Mouse (Mus musculus) adrenal gland, postnatal 25 days (tissue): ENCODE data around the gene Dtnbp1. TPM values are rescaled to one million over a fixed set of nuclear protein-coding genes. Genes with fewer than 3 reads are reported as not detected.

Experiments used
- DNase-seq: peaks from one replicate; pipeline ENCODE4 v3.0.0; 2021; ENCODE audit warnings: mixed read lengths
- total RNA-seq: library from RNA; stranded (reverse); gene quantifications from 2 replicates; pipeline ENCODE4 v1.2.3, GENCODE M21; 2021

Gene Dtnbp1
- total RNA-seq, 1 experiment from 2014 or later: 41.4 TPM

DNA sequence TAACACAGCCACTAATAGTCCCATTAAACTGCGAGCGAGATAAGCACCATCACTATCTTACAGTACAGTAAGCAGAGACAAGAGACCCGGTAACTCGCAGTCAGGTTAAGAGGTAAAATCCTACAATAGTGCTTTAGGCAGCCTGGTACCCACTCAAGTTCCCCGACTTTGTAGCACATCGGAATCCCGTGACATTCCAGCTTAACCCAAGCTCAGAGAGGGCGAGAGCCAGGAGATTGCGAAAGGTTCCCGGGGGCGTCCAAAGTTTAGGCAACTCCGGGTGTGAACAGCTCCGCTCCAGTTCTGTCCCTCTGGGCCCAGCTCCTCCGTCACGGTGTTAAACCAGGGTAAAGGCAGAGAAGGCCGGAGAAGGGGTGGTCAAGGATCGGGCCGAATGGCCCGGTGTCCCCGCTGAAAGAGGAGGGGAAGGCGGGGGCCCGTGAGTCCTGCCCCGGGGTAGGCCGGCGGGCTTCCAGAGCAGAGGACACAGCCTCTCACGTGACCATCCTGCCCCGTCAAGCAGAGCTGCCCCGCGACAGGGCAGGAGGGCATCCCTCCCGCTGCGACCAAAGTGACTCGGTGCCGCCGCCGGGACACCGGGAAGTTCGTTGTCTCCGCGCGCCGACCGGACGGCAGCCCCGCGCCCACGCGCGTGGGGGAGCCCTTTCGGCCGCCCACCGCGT lies 578 bp downstream of the Dtnbp1 start:
- peak; percentile 70 for DNase-seq

DNA sequence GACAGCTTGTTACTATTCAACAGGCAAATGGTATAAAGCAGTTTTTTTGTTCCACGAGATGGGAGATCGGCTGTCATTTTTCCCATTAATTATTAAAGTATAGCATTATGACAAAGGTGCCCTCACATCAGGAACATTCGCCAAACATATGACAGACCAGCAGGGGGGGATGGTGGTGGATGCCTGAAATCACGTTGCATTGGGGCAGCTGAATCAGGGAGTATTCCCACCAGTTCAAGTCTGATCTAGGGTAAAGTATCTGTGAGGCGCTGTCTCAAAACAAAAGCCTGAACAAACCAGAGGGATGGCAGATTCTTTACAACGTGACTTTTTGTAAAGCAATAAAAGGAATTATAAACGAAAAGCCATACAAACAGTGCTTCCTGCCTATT lies 1.1 kb downstream of the Dtnbp1 start:
- DNase-seq: no peak

DNA sequence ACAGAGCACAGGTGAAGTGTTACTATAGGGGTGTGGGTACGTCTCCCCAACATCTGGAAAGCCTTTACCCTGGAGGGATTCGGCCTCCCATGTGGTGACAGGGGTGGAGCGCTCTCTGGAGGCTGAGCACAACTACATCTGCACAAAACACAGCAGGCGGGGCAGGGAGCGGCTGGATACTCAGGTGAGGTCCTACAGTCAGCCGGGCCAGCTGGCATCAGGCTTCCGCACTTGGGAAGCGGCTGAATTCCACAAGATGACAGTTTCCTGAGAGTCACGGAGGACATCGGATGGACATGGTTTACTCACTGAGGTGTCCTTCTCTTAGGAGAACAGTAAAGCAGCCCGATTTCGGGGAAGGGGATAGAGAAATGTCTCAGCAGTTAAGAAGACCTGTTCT lies 2.7 kb downstream of the Dtnbp1 start:
- no peak for DNase-seq

DNA sequence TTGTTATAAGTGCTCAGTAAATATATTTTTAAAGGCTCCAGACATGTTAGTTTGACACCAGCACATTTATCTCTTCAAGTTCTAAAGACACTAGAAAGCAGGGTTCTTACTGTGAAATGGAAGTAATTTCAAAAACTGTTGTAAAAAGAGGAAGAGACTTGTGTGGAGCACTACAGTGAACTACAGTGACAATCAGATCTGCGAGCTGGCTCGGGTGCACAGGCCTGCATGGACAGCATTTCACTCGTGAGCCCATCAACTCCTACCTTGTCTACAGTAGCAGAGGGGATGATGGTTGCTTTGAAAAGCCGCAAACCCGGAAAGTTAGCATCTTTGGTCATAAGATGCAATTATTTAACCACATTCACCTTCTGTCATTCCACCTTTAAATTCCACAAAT lies 5.6 kb downstream of the Dtnbp1 start:
- no peak for DNase-seq

DNA sequence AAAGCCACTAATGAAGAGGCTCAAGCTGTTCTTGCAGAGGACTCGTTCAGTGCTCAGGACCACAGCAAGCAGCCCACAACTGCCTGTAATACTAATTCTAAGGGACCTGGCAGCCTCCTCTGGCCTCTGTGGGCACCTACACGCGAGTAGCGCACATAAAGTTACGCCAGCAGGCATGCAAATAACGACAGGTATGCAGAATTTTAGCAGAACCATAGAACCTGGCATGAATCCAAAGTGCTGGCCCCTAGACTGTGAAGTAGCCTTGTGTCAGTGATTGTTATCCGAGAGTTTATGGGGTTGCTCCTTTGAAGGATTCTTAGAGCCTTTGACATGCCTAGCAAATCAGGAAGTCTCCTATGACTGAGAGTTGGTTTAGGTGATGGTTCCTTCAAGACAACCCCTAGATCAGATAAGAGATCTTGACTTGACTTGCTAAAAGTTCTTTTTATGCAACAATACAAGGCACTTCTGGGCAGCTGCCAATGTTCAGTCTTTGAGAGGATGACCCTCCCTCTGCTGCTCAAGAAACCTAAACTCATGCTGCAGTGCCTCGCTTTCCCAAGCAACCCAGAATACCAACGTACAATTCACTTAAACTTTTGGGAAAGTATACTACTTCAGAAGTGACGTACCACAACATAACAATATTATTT lies 9.3 kb downstream of the Dtnbp1 start:
- DNase-seq: no peak

DNA sequence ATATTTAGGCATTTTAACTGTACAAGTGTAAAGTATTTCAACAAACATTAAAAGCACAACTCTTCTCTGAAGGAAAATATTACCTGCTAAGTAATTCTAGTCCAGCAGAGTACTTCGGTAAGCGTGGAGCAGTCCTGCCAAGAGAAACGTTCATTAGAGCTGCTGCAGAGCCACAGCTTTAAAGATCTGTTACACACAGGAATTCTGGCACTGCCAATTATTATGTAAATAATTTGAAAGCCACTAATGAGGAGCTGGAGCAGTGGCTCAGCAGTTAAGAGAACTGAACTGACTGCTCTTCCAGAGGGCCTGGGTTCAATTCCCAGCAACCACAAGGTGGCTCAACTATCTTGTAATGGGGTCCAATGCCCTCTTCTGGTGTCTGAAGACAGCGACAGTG lies 10.0 kb downstream of the Dtnbp1 start:
- no peak for DNase-seq

DNA sequence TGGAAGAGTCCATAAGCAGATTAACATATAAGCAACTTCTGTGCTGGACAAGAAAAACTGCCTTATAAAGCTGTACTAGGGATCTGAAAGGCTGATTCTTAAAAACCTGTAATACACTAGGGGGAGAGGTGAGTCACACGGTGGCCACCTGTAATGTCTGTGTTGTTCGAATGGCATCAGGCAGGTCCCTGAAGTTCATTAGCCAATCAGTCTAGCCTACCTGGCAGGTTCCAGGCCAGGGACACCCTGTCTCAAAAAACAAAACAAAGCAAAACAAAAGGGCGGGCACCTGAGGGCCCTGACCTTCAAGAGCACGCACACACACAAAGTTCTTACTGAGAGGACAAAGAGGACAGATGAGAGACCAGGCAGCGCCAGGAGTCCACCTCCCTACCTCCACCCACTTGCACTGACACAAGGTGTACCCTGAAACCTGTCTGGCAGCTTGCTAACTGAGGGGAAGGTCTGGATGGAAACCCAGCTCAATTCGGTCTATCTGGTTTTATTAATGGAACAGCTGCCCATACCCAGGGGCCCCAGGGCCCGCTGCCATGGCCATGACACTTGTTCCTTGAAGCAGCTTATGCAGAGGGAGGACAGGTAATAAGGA lies 11.8 kb downstream of the Dtnbp1 start:
- DNase-seq: no peak

DNA sequence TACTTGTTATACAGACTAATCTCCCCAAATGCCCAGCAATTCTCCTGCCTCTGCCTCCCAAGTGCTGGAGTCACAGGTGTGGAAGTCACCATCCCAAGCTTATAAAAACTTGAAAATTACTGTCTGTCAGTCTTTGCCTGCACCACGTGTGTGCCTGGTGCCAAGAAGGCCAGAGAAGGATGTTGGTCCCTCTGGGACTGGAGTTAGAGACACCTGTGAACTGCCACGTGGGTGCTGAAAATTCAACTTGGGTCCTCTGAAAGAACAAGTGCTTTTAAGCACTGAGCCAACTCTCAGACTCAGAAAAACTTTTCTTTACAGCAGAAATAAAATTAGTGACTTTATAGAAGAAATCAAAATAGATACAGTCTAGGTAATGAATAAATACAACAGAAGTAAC lies 15.6 kb downstream of the Dtnbp1 start:
- DNase-seq: no peak

DNA sequence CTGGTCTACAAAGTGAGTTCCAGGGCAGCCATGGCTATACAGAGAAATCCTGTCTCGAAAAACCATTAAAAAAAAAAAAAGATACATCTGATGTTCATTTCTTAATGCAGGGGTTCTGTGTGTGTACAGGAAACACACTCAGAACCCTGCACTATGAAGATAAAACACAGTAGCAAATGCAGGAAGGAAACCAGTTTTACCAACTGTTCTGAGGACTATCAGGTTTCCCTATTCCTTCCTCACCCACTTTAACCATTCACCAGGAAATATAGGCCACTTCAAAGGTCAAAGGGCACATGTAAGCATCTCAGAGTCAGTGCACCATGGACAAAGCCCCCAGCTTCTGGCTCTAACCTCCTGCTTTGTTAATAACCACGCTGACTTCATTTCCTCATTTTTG lies 16.6 kb downstream of the Dtnbp1 start:
- DNase-seq: no peak

DNA sequence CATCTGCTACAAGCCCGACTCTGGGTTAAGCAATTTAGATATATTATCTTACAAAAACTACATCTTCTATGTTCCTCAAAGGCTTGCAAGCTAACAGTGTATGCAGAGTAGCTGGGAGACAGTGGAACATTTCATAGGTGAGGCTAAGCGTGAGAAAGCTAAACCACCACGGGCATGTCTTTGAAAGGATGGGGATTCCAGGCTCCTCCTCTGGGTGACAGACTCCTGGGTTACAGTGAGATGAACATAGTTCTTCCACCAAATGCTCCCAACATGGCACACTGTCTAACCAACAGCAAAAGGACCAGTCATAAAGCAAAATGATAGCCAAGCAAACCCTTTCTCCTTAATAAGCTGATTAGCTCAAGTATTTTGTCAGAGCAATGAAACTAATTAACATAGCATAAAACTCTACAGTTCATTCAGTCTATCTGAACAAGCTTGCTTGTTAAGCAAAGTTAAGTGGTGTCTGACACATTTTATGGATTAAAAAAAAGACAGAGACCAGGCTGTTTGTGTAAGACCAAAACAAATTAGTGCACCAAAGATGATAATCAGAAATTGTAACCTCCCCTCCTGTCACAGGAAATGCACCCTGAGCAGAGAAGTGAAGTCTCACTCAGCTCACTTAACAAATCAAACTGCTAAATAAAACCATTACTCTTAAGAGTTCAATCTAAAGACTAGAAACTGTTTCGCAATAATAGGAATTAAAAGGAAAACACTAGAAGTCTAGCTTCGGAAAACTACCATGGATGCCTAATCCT lies 18.1 kb downstream of the Dtnbp1 start:
- no peak for DNase-seq

DNA sequence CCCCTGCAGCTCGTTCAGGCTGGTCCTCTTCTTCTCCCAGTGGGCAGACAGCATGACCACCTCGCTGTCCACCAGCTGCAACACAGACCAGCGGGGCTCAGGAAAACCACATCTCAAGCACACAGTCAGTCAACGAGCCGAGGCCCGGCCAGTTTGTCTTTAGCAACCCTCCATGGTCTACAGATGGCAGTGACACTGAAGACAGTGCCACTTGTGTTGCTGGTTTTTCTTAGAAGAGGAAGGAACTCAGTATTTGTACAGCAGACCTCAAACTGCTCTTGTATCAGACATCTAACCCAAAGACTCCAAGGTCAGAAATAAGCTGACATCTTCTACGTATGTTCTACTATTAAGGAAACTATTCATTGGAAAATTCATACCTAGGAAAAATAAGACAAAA lies 19.1 kb downstream of the Dtnbp1 start:
- no peak for DNase-seq

DNA sequence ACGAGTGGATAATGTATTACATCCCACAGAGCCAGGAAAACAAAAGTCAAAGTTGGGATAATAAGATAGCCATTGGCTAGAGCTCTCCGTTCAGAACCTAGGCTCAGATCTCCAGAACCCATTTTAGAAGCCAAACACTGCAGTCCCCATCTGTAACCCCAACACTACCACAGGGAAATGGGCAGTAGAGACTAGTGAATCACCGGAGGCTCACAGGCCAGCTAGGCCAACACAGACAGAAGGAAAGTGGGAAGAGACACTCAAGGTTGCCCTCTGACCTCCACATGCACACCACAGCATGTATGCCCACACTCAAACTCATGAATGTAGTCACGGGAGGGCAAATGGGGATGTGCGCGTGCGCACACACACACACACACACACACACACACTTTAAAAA lies 22.5 kb downstream of the Dtnbp1 start:
- DNase-seq: no peak

DNA sequence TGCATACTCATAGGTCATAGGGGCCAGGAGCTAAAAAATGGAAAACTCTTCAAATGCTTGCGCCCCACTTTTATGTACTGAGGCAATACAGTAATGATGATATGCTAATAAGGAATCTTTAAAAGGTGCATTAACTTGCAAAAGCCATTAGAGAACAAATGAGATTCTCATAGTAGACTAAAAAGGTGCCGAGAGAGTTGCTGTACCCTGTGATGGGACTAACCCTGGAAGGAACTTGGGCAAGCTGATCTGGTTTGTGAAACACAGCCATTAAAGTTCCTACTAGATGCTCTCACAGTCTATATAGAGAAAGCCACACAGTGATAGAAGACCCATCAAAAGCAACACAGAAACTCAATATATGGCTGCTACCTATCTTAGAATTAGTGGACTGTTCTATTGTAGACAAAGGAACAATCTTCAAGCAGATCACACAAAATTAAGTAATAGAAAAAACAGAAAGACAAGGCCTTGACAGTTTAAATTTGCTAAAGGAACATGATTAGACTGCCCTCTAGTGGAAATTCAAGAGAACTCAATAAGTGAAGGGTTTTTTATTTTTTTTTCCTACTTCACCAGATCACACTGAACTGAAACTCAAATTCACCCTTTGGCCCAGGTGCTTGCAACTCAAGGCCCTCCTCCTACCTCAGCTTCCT lies 24.3 kb downstream of the Dtnbp1 start:
- no peak for DNase-seq

DNA sequence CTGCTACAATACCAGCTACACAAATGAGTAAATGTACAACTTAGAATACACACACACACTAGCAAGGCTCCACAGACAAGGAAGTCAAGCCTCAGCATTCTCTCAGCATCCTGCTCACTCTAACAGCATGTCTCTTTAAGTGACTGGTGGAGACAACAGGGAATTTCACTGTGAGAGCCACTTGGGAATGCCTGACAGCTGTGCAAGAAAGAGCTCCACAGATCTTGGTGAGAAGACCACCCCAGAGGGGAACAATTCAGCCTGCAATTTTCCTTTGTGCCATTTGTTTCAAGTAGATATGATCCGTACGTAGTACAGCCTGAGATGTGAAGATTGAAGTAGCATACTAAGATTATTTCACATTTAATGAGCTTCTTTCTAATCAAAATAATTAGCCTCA lies 24.9 kb downstream of the Dtnbp1 start:
- DNase-seq: no peak

DNA sequence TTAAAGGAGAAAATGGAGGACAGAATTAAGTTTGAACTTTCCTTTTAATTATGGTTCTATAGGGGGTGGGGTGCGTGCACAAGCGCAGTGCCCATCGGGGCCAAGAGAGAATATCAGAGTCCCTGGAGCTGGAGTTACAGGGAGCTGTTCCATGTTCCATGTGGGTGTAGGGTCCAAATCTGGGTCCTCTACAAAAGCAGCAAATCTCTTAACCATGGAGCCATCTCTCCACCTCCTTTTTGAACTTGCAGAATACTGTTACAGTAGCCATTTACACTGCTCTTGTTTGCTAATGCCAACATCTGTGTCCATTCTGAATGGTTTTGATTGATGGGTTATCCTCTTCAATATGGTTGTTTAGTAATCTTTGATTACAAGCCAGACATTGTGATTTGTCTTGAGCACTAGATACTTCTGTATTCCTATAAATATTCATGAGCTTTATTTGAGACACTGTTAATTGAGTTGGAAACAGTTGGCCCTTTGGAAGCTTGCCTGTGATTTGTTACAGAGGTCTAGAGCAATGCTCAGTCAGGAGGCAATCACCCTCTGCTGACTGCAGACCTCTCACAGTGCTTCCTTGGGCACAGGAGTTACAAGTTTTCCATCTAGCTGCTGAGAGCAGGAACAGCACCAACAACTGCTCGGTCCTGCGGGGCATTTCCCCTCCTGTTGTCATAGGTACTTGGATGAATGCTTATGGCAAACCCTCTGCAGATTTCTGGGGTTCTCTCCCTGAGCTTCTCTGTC lies 41.2 kb downstream of the Dtnbp1 start:
- no peak for DNase-seq

DNA sequence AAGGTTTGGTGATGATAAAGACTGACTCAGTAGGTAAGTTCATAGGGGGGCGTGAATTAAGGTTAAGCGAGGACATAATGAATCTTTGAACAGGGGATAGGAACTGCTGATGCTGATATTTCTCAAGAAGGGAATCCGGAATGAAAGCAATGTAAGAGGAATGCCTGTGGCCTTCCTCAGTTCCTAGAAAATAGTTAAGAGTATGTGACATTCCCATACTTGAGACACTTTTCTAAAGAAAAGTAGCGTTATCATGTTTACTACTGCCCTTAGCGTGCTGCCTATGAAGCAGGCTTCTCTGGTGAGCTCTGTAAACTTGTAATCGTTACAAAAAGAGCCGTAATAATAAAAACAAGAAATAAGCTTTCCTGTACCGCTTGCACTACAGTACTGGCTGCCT lies 44.9 kb downstream of the Dtnbp1 start:
- DNase-seq: no peak

DNA sequence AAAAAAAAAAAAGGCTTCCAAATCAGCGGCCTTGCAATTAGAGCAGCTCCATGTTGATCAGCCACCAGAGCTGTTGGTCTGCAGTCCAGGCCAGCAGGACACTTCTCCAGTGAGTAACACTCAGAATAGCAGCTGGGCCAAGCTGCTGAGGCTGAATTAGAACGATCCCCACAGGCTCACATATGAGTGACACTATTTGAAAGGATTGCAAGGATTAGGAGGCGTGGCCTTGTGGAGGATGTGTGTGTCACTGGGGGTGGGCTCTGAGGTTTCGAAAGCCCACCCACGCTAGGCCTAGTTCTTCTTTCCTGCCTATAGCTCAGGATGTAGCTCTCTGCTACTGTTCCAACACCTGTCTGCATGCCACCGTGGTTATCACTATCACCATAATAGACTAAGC lies 46.2 kb downstream of the Dtnbp1 start:
- DNase-seq: no peak

DNA sequence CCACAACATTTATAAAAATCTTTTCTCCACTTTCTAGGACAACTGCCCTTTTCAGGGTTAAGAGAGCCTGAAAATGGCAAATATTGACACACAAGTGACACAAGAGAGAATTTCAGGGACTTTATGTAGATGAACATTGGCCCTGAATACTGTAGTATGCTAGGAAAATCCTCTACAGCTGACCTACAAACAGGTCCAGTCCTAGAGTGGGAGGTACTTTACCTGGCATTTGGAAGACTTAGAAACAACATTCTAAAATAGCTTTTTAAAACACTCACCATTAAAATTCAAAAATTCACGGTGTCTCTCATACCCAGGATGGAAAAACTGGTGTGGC lies 47.7 kb downstream of the Dtnbp1 start:
- DNase-seq: no peak

DNA sequence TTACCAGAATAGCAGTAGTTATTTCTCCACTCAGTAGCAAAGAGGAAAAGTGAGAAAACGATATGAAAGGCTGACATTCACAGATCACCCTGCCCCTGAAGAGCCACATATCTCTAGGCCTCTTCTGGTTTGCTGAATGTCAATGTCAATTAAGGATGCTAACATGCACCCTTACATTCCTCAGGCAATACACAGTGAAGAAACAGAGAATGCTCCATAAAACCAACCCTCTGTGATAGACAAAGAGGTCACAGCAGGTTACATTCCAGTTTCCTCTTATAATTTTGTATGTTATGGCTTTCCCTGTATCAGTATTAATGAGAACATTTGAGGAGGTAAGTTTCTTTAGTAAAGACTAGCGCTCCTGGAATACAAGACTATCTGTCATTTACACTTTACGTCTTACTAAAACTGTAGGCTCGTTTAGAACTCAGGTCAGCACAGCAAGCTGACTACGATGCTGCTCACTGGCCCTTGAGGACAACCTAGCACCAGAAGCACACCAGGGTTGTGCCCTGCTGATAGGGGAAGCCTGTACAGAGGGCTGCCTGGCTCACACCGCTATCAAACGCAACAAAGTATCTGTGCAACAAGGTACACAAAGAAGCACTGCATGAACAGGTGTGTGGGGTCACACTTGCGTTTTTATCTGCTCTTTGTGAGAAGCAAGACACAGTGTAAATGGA lies 48.3 kb downstream of the Dtnbp1 start:
- no peak for DNase-seq

DNA sequence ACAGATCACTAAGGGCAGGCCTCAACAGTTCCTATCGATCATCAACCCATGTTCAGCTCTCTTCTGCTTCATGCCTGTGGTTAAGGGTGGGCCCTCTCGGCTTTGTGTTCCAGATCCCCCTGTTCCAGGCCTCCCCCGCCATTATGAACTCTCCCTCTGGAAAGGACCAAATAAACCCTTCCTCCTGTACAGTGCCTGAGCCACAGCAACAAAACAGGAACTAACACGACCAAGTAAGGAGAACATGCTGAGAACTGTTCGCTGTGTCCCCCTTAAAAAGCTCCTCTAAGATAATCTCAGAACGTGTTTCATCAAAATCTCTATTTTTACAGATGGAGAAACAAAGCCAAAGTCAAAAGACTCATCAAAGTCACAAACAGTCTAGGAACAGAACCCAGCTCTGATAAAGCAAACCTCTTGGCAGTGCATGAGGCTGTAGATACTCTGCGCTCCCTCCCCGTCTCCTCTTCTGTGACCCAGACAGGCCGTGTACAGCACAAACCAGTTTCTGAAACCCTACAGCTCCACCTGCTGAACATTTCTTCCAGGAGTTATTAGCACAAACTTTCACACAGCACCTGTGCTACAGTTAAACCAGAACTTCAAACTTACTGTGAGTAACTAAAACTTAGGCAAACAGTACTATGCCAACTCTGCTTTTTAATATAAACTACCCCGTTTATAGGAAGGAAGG lies 49.4 kb downstream of the Dtnbp1 start:
- no peak for DNase-seq
